Mouse (Mus musculus) mature B cell (primary cell): ENCODE data around the gene Raver2.
"Not testable (repeated sequence)": the region's sequence is repeated elsewhere in the genome, so short reads cannot be mapped to it uniquely, and the experiment has no call there.

Experiments used
- in situ Hi-C: fragments of 300-500 bp; cut with MboI; formaldehyde crosslinking; loops from 2 replicates; pipeline ENCODE4 v1.14.3; 2019

Raver2 gene

GRCm38 (mm10) chr4:101068786-101069153 is at the start of gene Raver2:
Gene Raver2 (plus strand): TSS chr4:101068983.
- in situ Hi-C loops: no loop called here

DNA sequence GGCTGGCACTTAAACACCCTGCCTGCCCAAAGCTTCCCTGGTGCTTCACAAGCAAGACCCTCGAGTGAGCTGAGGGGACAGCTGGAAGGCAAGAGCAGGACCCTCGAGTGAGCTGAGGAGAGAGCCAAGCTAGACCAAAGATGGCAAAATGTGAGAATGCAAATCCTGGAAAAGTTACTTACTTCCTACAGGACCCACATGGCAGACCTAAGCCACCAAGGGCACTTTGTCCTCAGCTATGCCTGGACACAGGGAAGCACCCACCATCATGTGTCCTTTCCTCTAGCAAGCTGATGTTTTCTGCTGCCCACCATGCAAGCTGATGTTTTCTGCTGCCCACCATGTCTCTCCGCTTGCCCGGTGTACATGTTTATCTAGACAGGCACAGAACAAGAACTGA is 48.2 kb upstream of the Raver2 start, which contains the start of gene Gm10577:
Gm10577 (minus strand) TSS at position 101 of the 400 bp plus-strand sequence.
- in situ Hi-C loops: no loop called here

DNA sequence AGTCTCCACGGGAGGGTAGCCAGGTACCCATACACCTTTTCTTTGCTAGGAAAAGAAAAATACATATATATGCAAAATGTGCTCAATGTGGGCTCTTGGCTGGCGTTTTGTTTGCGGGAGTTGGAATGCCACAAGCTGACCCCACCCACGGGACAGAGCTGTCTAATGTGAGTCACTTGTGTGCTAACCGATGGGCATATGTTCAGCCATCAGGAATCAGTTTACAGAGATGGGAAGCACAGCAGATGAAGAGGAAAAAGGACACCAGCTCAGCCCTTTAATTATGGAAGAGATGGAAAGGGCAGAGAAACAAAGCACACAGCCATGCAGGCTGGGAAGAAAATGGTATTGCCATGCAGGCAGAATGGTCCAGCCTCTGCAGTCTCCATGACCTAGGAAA is 42.2 kb upstream of the Raver2 start:
- in situ Hi-C loops: no loop called here

GRCm38 (mm10) chr4:101026995-101027394 is 41.8 kb upstream of the Raver2 start:
- in situ Hi-C loops: no loop called here

- in situ Hi-C loops: no loop called here
These were observed 40.9 kb upstream of the Raver2 start for GRCm38 (mm10) chr4:101027852-101028411.

- in situ Hi-C loops: no loop called here
These were observed 35.7 kb upstream of the Raver2 start for GRCm38 (mm10) chr4:101033047-101033446.

GRCm38 (mm10) chr4:101035131-101035530 is 33.7 kb upstream of the Raver2 start:
- in situ Hi-C loops: no loop called here

DNA sequence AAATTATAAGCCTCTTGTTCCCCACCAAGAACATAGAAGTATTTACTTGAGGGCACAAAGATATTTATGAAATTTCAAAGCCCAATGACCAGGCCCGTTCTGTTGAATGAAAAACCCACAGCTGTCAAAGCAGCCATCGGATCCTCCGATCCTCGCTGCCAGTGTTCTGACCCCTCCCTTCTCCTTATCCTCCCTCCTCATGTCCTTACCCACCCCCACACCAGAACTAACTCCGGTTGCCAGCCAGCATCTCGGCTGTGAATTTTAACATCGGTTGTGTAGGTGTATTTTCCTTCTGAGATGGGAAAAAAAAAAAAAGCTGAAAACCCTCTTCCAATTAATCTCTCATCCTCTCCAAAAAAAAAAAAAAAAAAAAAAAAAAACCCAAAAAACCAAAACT is 31.6 kb upstream of the Raver2 start:
- in situ Hi-C loops: no loop called here

DNA sequence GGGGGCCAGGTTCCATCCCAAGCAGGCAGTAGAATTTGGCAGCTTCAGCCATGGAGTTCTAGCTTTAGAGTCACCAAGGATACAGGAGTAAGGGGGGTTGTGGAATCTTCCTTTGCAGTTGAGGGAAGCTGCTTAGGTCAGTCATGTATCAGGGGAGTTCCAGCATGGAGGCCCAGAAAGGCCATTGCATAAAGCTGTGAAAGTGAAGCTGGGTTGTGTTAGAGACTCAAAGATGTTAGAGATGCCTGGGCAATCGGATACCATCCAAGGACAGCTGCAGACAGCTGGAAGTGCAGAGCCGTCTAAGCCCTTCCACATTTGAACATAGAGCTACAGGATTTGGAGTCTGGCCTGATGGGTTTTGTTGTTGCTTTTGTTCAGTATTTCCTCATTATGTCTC is 25.1 kb upstream of the Raver2 start:
- in situ Hi-C loops: no loop called here

GRCm38 (mm10) chr4:101044149-101044548 is 24.6 kb upstream of the Raver2 start:
- in situ Hi-C loops: no loop called here

- in situ Hi-C loops: no loop called here
These were observed 22.2 kb upstream of the Raver2 start for GRCm38 (mm10) chr4:101046576-101046975.

- in situ Hi-C loops: no loop called here
These were observed 6.6 kb upstream of the Raver2 start for GRCm38 (mm10) chr4:101062146-101062545.

DNA sequence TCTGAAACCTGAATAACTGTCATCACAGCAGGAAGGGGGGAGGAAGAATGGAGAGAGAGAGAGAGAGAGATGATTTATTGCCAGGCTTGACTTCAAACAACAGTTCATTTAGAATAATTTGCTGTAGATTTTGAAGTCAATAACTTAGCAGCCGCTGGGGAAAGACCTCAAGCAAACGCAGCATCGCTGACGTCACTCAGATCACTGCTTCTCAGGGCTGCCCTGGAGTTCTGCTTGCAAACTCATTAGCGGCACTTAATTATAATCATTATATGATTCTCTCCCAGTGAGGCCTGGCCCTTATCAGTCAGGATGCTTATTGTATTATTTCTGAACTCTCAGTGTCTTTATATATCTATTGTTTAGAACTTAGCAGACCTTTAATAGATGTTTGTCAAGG is 2.4 kb upstream of the Raver2 start:
- in situ Hi-C loops: no loop called here

GRCm38 (mm10) chr4:101069154-101069971 is 580 bp downstream of the Raver2 start:
- in situ Hi-C loops: no loop called here

DNA sequence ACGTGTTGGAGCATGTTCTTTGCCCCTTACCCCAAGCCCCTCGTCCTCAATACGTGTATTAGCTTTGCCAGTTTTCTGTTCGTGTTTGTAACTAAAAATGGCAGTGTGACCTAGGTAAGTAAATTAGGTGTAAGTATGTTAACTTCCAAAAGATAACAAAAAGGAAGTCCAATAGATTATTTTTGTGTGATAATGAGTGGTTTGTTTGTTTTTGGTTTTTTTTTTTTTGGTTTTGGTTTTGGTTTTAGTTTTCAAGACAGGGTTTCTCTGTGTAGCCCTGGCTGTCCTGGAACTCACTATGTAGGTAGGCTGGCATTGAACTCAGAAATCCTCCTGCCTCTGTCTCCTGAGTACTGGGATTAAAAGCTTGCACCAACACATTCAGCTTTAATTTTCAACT is 2.8 kb downstream of the Raver2 start:
- in situ Hi-C loops: no loop called here

- in situ Hi-C loops: no loop called here
These were observed 7.6 kb downstream of the Raver2 start for GRCm38 (mm10) chr4:101076425-101076824.

DNA sequence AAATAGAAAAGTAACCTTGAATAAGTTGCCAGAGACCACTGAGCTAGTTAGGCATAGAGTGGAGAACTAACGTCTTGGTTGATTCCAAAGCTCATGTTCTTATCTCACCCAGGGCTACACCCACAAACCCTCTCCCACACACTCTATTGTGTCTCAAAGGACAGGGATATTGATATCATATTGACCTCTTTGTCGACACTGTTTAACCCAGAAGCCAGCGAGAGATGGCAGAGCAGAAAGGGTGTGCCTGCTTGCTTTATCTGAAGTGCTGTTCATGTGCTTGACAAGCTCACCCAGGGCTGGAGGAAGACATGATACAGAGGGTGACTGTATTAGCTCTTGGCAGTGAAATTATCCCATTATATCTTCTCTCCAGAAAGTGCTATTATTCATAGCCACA is 11.2 kb downstream of the Raver2 start:
- in situ Hi-C loops: no loop called here

- in situ Hi-C loops: no loop called here
These were observed 13.5 kb downstream of the Raver2 start for GRCm38 (mm10) chr4:101082176-101082888.

- in situ Hi-C loops: no loop called here
These were observed 16.1 kb downstream of the Raver2 start for GRCm38 (mm10) chr4:101084863-101085262.

GRCm38 (mm10) chr4:101086040-101086439 is 17.3 kb downstream of the Raver2 start:
- in situ Hi-C loops: no loop called here

DNA sequence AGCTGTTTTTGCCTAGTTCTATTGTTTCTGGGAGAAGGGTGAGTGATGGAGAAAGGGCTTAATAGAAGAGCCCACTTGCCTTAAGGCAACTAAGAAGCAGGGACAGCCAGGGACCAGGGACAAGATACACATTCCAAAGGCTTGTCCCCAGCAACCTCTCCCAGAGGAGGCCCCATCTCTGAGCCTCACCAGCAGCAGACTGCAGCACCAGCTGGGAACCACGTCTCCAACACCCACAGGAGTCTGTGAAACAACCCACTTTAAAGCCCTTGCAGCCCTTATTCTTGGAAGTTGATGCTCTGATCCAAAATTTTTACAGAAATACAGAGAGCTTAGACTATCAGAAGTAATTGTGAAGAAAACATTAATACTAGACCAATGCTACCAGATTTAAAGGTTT is 18.9 kb downstream of the Raver2 start:
- in situ Hi-C loops: no loop called here

DNA sequence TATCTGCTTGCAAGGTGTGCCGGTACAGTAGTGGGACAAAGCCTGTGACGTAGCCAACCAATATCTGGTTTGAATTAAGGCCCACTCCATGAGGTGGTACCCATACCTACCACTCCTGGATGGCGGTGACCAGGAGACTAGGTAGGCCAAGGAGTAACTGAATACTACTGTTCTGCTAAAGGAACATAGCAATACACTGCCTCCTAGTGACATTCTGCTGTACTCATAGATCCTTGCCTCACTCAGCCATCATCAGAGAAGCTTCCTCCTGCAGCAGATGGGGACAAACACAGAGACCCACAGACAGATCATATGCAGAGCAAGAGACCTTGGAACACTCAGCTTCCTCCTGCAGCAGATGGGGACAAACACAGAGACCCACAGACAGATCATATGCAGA is 21.8 kb downstream of the Raver2 start:
- in situ Hi-C loops: not testable (repeated sequence)

DNA sequence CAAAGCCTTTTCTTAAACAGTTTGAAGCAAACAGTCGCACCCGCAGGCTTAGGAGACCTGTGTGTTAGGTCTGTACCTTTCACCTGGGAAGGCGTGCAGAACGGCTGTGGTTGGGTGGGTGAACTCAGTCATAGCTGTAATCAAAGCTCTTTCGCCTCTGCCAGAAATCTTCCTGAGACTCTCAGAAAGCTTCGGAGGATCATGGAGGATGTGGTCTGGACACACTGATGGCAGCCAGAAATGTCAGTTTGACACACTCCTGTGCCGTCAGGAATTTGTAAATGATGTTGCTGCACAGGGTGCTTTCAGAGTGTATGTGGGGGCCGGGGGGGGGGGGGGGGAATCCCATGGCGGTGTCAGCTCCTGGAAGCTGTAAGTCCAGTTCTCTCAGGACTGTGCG is 24.5 kb downstream of the Raver2 start:
- in situ Hi-C loops: no loop called here
